22 mouse cellular contexts compared by ENCODE assay signal in the genomic region with DNA sequence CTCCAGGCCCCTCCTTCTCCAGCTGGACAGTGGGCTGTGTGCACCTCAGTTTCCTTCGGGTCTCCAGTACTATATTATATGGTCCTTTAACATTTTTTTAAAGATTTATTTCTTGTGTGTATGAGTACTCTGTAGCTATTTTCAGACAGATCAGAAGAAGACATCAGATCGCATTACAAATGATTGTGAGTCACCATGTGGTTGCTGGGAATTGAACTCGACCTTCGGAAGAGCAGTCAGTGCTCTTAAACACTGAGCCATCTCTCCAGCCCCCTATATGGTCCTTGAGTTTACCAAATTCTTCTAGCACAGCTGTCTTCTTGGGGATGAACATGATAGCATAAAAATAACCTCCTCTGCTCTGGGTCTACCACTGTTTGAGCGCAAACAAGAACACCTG.
"Had no signal": no experiment of that assay in that cellular context is flagged by ENCODE, and none has a peak within 500 bp of the region (broad histone marks: within the 10 kb centered on the region; RNA-seq: fewer than 3 reads in every experiment).

No protein-coding gene starts in this region.

- H3K4me3 ChIP-seq: gastrocnemius, adult 2 months; heart, embryonic 10.5 days; heart, embryonic 12.5 days; hindbrain, embryonic 13.5 days; hindbrain, embryonic 15.5 days; kidney, embryonic 15.5 days; limb, embryonic 13.5 days; limb, embryonic 15.5 days; liver, embryonic 12.5 days had no signal

- H3K4me2 ChIP-seq: heart, embryonic 12.5 days; hindbrain, embryonic 13.5 days; hindbrain, embryonic 15.5 days; kidney, embryonic 15.5 days; limb, embryonic 13.5 days; limb, embryonic 15.5 days; liver, embryonic 12.5 days had no signal

- DNase-seq: gastrocnemius, adult 2 months; gastrocnemius, postnatal 10 days; gastrocnemius, postnatal 25 days; heart, adult 18-20 months; heart, postnatal 14 days; heart, postnatal 36 days; kidney, adult 11 months; kidney, adult 2 months; kidney, adult 9 months; kidney, postnatal 14 days; kidney, postnatal 36 days; layer of hippocampus, adult 9-11 months; layer of hippocampus, postnatal 36 days; left cerebral cortex, postnatal 4 days had no signal

- H3K27me3 ChIP-seq: heart, embryonic 12.5 days; hindbrain, embryonic 13.5 days; hindbrain, embryonic 15.5 days; kidney, embryonic 15.5 days; limb, embryonic 13.5 days; limb, embryonic 15.5 days; liver, embryonic 12.5 days had no signal
